Mouse (Mus musculus) testis, adult 2 months (tissue): Measurements from ENCODE around the gene Olfr893.

Experiments
- CTCF ChIP-seq: fragments of 200-500 bp; IDR thresholded peaks from 2 replicates; pipeline ENCODE4 v1.5.1; 2012; ENCODE audit warnings: low read depth, mild to moderate bottlenecking, inconsistent platforms, low read length, moderate library complexity; ENCODE audit not compliant: control insufficient read depth, insufficient read depth, insufficient replicate concordance
- POLR2A ChIP-seq: fragments of 200-500 bp; IDR thresholded peaks from 2 replicates; pipeline ENCODE4 v1.6.1; 2012; ENCODE audit warnings: low read depth, mild to moderate bottlenecking, inconsistent platforms, low read length, moderate library complexity; ENCODE audit not compliant: control insufficient read depth

GRCm38 (mm10) chr9:38180721-38181120 is 27.4 kb upstream of the Olfr893 start, which contains the start of gene Olfr891:
- TF ChIP-seq CTCF (no peak), POLR2A (no peak)
